In the genomic region with DNA sequence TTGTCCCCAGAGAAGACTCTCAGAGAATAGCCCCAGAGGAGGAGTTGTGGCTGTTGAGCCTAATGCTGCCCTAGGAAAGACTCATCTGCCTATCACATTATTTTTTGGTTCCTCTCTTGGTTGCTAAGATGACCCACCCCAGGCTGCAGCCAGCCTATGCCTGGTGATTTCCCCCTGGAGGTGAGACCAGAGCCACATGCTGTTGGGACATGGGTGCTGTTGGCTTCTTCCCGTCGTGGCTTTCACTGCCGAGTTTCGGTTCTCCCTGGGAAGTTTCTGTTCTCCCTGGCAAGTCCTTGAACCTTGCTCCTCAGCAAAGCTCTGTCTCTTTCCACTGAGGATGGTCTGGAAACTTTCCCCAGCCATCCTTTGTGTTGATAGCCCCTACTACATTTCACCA, we compare ENCODE assay signal across 14 mouse cellular contexts. TPM values are rescaled to one million over a fixed set of nuclear protein-coding genes. Genes with fewer than 3 reads are reported as not detected.
A peak's percentile ranks its signal among the peaks of the same experiment; 100 is the strongest.
DNase-seq lines count a peak whose midpoint lies in the region; ATAC-seq and TF ChIP-seq lines count a peak whose summit lies in the region.
"Had no signal": no experiment of that assay in that cellular context is flagged by ENCODE, and none has a peak within 500 bp of the region (broad histone marks: within the 10 kb centered on the region; RNA-seq: fewer than 3 reads in every experiment).

No protein-coding gene starts in this region.

- no peaks in the 10 kb centered on the region for H3K36me3 ChIP-seq in lung, postnatal 0 days (ENCODE audit: insufficient read depth, low read length)
- no peaks in the 10 kb centered on the region for H3K36me3 ChIP-seq in small intestine, adult 2 months (ENCODE audit: control insufficient read depth, insufficient read depth, low read length)
- H3K36me3 ChIP-seq: forebrain, embryonic 15.5 days; hindbrain, embryonic 12.5 days; lung, embryonic 15.5 days had no signal

- peak; percentile 98 for DNase-seq in heart, adult 11 months
- no peak for DNase-seq in heart, postnatal 36 days
- DNase-seq in lung, postnatal 0 days (ENCODE audit: low spot score) = no peak
- no peak for DNase-seq in lung, adult 2 months
- DNase-seq in brain, adult 2 months (ENCODE audit: low read depth, low spot score) = peak; percentile 39
- no peak for DNase-seq in right cerebral cortex, adult 2 months (ENCODE audit: low spot score in 2 of 2)
- DNase-seq in left cerebral cortex, adult 2 months (ENCODE audit: extremely low spot score in 1 of 2, low spot score in 2 of 2) = no peak
- DNase-seq: cerebellum, postnatal 36 days; right cerebral cortex, postnatal 25 days had no signal

- no peaks in the 10 kb centered on the region; the same call in 1 of the 2 replicates for H3K4me1 ChIP-seq in lung, postnatal 0 days (ENCODE audit: insufficient read depth, low read depth, low read length)
- no peaks in the 10 kb centered on the region for H3K4me1 ChIP-seq in lung, adult 2 months (ENCODE audit: control insufficient read depth, insufficient read depth, low read length)
- peaks cover 7% of the 10 kb centered on the region; the same call in 1 of the 2 replicates for H3K4me1 ChIP-seq in small intestine, adult 2 months (ENCODE audit: control insufficient read depth, insufficient read depth, insufficient read length, low read length)
- H3K4me1 ChIP-seq: forebrain, embryonic 15.5 days; hindbrain, embryonic 12.5 days; lung, embryonic 15.5 days had no signal

- WGBS in lung, postnatal 0 days = 72% methylated on average over 4 of the region's 4 CpGs
- 73% methylated on average over 4 of the region's 4 CpGs for WGBS in lung, adult 2 months
- WGBS in small intestine, adult 2 months = 78% methylated on average over 4 of the region's 4 CpGs

- no peak for TF ChIP-seq CTCF in lung, postnatal 0 days (IDR thresholded peaks at IDR 0.05)
- no peak for TF ChIP-seq CTCF in lung, adult 2 months (IDR thresholded peaks at IDR 0.05; ENCODE audit: insufficient read depth, low read length)
- TF ChIP-seq CTCF in small intestine, adult 2 months (IDR thresholded peaks at IDR 0.05; ENCODE audit: extremely low read depth, insufficient read length, insufficient replicate concordance, low read depth, low read length) = no peak
- TF ChIP-seq CTCF in left cerebral cortex, adult 2 months (IDR thresholded peaks at IDR 0.05) = no peak

- intact Hi-C loops in heart, postnatal 36 days (cut with DNase I) = no loop called here
- intact Hi-C loops in left cerebral cortex, adult 2 months (cut with DNase I) = no loop called here

- H3K4me2 ChIP-seq in lung, postnatal 0 days (replicated peaks; ENCODE audit: low read depth, low read length) = no peak overlapping the region
- H3K4me2 ChIP-seq: forebrain, embryonic 15.5 days; hindbrain, embryonic 12.5 days; lung, embryonic 15.5 days had no signal

- TF ChIP-seq POLR2A in lung, adult 2 months (IDR thresholded peaks at IDR 0.05; ENCODE audit: borderline replicate concordance, extremely low read depth, low read depth, low read length) = no peak
- no peak for TF ChIP-seq POLR2A in small intestine, adult 2 months (IDR thresholded peaks at IDR 0.05; ENCODE audit: low read depth, low read length)

- no peak overlapping the region for H3K9ac ChIP-seq in lung, postnatal 0 days (replicated peaks; ENCODE audit: low read depth)
- H3K9ac ChIP-seq: forebrain, embryonic 15.5 days; hindbrain, embryonic 12.5 days; lung, embryonic 15.5 days had no signal

- peak overlapping the region; percentile 1; the same call in 1 of the 2 replicates for H3K27ac ChIP-seq in lung, postnatal 0 days (ENCODE audit: low read length)
- H3K27ac ChIP-seq in small intestine, adult 2 months (ENCODE audit: insufficient read depth, low read depth, low read length) = no peak overlapping the region
- H3K27ac ChIP-seq in left cerebral cortex, adult 2 months = no peak overlapping the region
- H3K27ac ChIP-seq: forebrain, embryonic 15.5 days; hindbrain, embryonic 12.5 days had no signal

- H3K4me3 ChIP-seq in lung, postnatal 0 days (ENCODE audit: low read depth, low read length) = no peak overlapping the region
- no peak overlapping the region for H3K4me3 ChIP-seq in lung, adult 2 months (replicated peaks; ENCODE audit: extremely low read depth, low read depth, low read length)
- peak overlapping the region; percentile 35; the same call in 1 of the 2 replicates for H3K4me3 ChIP-seq in small intestine, adult 2 months (ENCODE audit: low read depth, low read length)
- H3K4me3 ChIP-seq in left cerebral cortex, adult 2 months = no peak overlapping the region
- H3K4me3 ChIP-seq: forebrain, embryonic 15.5 days; hindbrain, embryonic 12.5 days; lung, embryonic 15.5 days had no signal

- no peaks in the 10 kb centered on the region for H3K9me3 ChIP-seq in lung, postnatal 0 days (ENCODE audit: low read length)
- H3K9me3 ChIP-seq: forebrain, embryonic 15.5 days; hindbrain, embryonic 12.5 days; lung, embryonic 15.5 days had no signal

- no peak for ATAC-seq in lung, postnatal 0 days
- ATAC-seq: forebrain, embryonic 15.5 days; intestine, postnatal 0 days had no signal

- H3K27me3 ChIP-seq in lung, postnatal 0 days (replicated peaks; ENCODE audit: insufficient read depth, low read length) = no peaks in the 10 kb centered on the region
- H3K27me3 ChIP-seq in small intestine, adult 2 months (ENCODE audit: control insufficient read depth, insufficient read depth, low read length) = no peaks in the 10 kb centered on the region
- H3K27me3 ChIP-seq: forebrain, embryonic 15.5 days; hindbrain, embryonic 12.5 days; lung, embryonic 15.5 days had no signal

- no peak for TF ChIP-seq EP300 in lung, postnatal 0 days (IDR thresholded peaks at IDR 0.05)

RNA-seq across cellular contexts. Expression of a gene that starts 20.0 kb away (rescaled TPM):
- total RNA-seq in heart, postnatal 36 days (2021) = 10 to 100 TPM; 56.0 to 58.4 TPM
- polyA plus RNA-seq in lung, postnatal 0 days (2015; fragmentation: Nextera tagmentation; extraction: Ambion mirVana) = 2,236 and 2,487 TPM in 2 replicates
- 95.5 and 151 TPM in 2 replicates for polyA plus RNA-seq in lung, adult 2 months (2012; rRNA removed)
- polyA plus RNA-seq in small intestine, adult 2 months (2012; rRNA removed) = 24.9 and 33.8 TPM in 2 replicates
- 10 to 100 TPM; 14.1 to 18.9 TPM for total RNA-seq in left cerebral cortex, adult 2 months (2021)

Comparison
In these comparisons a context has a peak if more than half of its experiments do, and no peak if none do; other contexts are left out.
1. DNase-seq: peak in heart, adult 11 months (single experiment) and brain, adult 2 months (single experiment); none in heart, postnatal 36 days (0 of 2), lung, postnatal 0 days (single experiment), lung, adult 2 months (single experiment), right cerebral cortex, adult 2 months (0 of 2) and left cerebral cortex, adult 2 months (0 of 2).
2. RNA of a gene that starts 20.0 kb away (polyA plus RNA-seq): 2,236 to 2,487 TPM in lung, postnatal 0 days; 95.5 to 151 TPM in lung, adult 2 months and 24.9 to 33.8 TPM in small intestine, adult 2 months; every median in the first group is over 10 times any median in the second.